Mouse (Mus musculus) heart, adult 2 months (tissue): ENCODE measurements around the gene Papss2. TPM values are rescaled to one million over a fixed set of nuclear protein-coding genes. Genes with fewer than 3 reads are reported as not detected.
A peak's percentile ranks its signal among the peaks of the same experiment; 100 is the strongest.
"Not testable (repeated sequence)": the region's sequence is repeated elsewhere in the genome, so short reads cannot be mapped to it uniquely, and the experiment has no call there.

Experiments used
- DNase-seq, 2 experiments: peaks; one replicate each; pipeline ENCODE4 v3.0.0; 2021
- H3K27ac ChIP-seq: fragments of 200-600 bp; 2 replicates; pipeline ENCODE4 v1.8.1; 2022
- H3K27me3 ChIP-seq: fragments of 200-500 bp; 2 replicates; pipeline ENCODE4 v1.6.1; 2012; ENCODE audit warnings: mild to moderate bottlenecking, low read length, inconsistent platforms, mixed read lengths; ENCODE audit not compliant: control insufficient read depth, insufficient read depth
- H3K36me3 ChIP-seq: fragments of 200-500 bp; 2 replicates; pipeline ENCODE4 v1.6.1; 2012; ENCODE audit warnings: low read length, inconsistent platforms; ENCODE audit not compliant: control insufficient read depth, insufficient read depth
- H3K4me1 ChIP-seq: fragments of 200-500 bp; 2 replicates; pipeline ENCODE4 v1.6.1; 2011; ENCODE audit warnings: low read length; ENCODE audit not compliant: control insufficient read depth, insufficient read depth
- H3K4me3 ChIP-seq: fragments of 200-600 bp; 2 replicates; pipeline ENCODE4 v1.8.1; 2022
- H3K79me2 ChIP-seq: fragments of 200-500 bp; replicated peaks from 2 replicates; pipeline ENCODE4 v1.6.1; 2012; ENCODE audit warnings: mild to moderate bottlenecking, inconsistent platforms, low read length, moderate library complexity, mixed read lengths; ENCODE audit not compliant: control insufficient read depth, insufficient read depth
- H3K9ac ChIP-seq: fragments of 200-500 bp; 2 replicates; pipeline ENCODE4 v1.6.1; 2012; ENCODE audit warnings: low read depth, mild to moderate bottlenecking, control low read depth, inconsistent platforms, low read length, mixed read lengths
- CTCF ChIP-seq: fragments of 200-600 bp; IDR thresholded peaks from 2 replicates; pipeline ENCODE4 v1.8.1; 2022; ENCODE audit warnings: antibody characterized with exemption, mild to moderate bottlenecking, moderate library complexity
- EP300 ChIP-seq: fragments of 200-500 bp; IDR thresholded peaks from 2 replicates; pipeline ENCODE4 v1.6.1; 2011; ENCODE audit warnings: low read depth, low read length, control low read depth; ENCODE audit not compliant: insufficient read depth
- POLR2A ChIP-seq: fragments of 200-500 bp; IDR thresholded peaks from 2 replicates; pipeline ENCODE4 v1.6.1; 2011; ENCODE audit warnings: mild to moderate bottlenecking, low read depth, low read length, control low read depth; ENCODE audit not compliant: insufficient read depth
- WGBS: fragments of 180-500 bp; shearing (Covaris S2); methylation state at CpG from one replicate; pipeline ENCODE4 v1.1.7; 2018; 5-methylcytosine and 5-hydroxymethylcytosine counted together
- intact Hi-C: fragments of 180-260 bp; cut with DNase I; formaldehyde crosslinking; loops from one replicate; pipeline ENCODE4 v1.15.1; 2025
- polyA plus RNA-seq: library from polyadenylated mRNA; depleted of rRNA; stranded (reverse); fragments of >200 nt; gene quantifications from 2 replicates; pipeline ENCODE4 v1.2.3, GENCODE M21; 2012
- total RNA-seq, 2 experiments: library from RNA; stranded (reverse); gene quantifications; 2 replicates each; pipeline ENCODE4 v1.2.3; 2021

The Papss2 gene
- total and polyA plus RNA-seq, 3 experiments = 6.2 to 14.0 (median 12.2) TPM

DNA sequence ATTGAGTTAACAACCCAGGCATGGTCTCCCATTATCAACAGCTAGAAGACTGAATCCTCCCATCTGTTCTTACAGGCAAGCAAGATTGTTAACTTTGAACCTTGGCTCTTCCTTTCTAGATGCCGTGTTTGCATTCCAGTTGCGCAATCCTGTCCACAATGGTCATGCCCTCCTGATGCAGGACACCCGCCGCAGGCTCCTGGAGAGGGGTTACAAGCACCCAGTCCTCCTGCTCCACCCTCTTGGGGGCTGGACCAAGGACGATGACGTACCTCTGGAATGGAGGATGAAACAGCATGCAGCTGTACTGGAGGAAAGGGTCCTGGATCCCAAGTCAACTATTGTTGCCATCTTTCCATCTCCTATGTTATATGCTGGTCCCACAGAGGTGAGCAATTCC is 67.3 kb downstream of the Papss2 start:
- DNase-seq = no peak
- WGBS = 87% methylated on average over 6 of the region's 6 CpGs

GRCm38 (mm10) chr19:32665243-32665642 is 69.7 kb downstream of the Papss2 start:
- Histone ChIP-seq H3K4me3 (no peak overlapping the region), H3K36me3 (no peaks in the 10 kb centered on the region), H3K9ac (no peak overlapping the region), H3K27me3 (no peaks in the 10 kb centered on the region), H3K27ac (no peak overlapping the region), H3K4me1 (no peaks in the 10 kb centered on the region), H3K79me2 (no peaks in the 10 kb centered on the region)
- no peak for TF ChIP-seq EP300
- no peak for TF ChIP-seq CTCF
- TF ChIP-seq POLR2A = no peak
- intact Hi-C loops = no loop called here
- 73% methylated on average over 8 of the region's 8 CpGs for WGBS
- DNase-seq = no peak

More for the DNA sequence above, 67.3 kb downstream of the Papss2 start:
- Histone ChIP-seq H3K9ac (no peak overlapping the region), H3K4me1 (no peaks in the 10 kb centered on the region), H3K36me3 (no peaks in the 10 kb centered on the region), H3K27ac (no peak overlapping the region), H3K4me3 (no peak overlapping the region), H3K79me2 (no peaks in the 10 kb centered on the region), H3K27me3 (no peaks in the 10 kb centered on the region)
- intact Hi-C loops = no loop called here
- no peak for TF ChIP-seq POLR2A
- TF ChIP-seq EP300 = no peak
- no peak for TF ChIP-seq CTCF

DNA sequence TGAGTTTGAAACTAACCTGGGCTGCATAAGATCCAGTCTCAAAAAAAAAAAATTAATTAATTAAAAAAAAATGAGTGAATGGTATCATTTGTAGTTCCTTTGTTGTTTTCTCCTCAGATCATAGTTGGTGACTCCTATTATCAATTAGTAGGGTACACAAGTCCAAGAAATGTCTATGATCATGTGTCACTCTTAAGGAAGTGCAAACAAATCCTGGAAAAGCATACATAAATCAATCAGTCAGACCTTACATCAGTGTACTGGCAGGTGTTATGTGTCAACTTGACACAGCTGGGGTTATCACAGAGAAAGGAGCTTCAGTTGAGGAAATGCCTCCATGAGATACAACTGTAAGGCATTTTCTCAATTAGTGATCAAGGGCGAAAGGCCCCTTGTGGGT is 72.2 kb downstream of the Papss2 start:
- WGBS = 75% methylated on average over 1 of the region's 1 CpGs
- H3K27me3 ChIP-seq, H3K9ac ChIP-seq: not testable (repeated sequence)

DNA sequence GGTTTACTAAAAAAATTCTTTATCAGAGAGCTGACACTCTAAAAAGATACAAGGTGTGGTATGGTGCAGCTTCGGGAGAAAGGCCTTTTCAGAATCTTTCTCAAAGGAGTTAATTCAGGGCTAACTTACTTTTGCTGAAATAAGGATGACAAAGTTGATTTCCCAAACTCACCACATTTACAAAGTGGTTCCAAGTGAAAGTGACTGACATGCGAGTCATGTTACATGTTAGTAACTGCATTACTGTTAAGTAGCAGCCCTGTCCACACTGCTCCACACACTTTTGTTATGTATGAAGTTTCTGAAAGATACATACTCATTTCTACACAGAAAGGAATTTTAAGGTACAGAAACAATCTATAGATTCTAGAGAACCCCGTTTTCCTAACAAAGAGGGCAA is 80.2 kb downstream of the Papss2 start:
- no peak for TF ChIP-seq POLR2A
- Histone ChIP-seq H3K9ac (no peak overlapping the region), H3K27ac (no peak overlapping the region), H3K4me1 (no peaks in the 10 kb centered on the region), H3K4me3 (no peak overlapping the region), H3K79me2 (no peaks in the 10 kb centered on the region), H3K27me3 (no peaks in the 10 kb centered on the region), H3K36me3 (no peaks in the 10 kb centered on the region; the same call in 1 of the 2 replicates)
- DNase-seq = no peak
- intact Hi-C loops = no loop called here
- 92% methylated on average over 3 of the region's 3 CpGs for WGBS

More for the DNA sequence above, 72.2 kb downstream of the Papss2 start:
- H3K4me3 ChIP-seq, H3K79me2 ChIP-seq, H3K27ac ChIP-seq, DNase-seq, H3K36me3 ChIP-seq, intact Hi-C loops, H3K4me1 ChIP-seq: not testable (repeated sequence)

DNA sequence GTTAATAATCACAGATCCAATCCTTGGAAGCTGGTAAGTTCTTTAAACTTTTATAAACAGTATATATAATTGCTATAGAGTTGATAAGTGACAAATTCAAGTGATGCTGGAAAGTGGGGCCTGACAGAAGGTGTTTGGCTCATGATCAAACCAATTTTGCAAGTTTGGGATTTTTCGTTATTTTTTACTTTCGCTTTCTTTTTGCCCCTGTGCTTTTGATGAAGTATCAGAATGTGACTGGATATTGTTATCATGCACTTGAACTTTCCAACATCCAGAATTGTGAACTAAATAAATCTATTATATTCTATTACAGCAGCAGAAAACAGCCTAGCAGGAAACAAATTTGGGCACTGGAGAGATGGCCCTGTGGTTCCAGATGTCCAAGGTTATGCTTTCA is 85.3 kb downstream of the Papss2 start:
- H3K27me3 ChIP-seq = no peaks in the 10 kb centered on the region
- H3K4me3 ChIP-seq = peak overlapping the region; percentile 18; the same call in 1 of the 2 replicates
- H3K36me3 ChIP-seq = no peaks in the 10 kb centered on the region; the same call in 1 of the 2 replicates
- no peak overlapping the region for H3K9ac ChIP-seq
- DNase-seq = no peak
- no peak overlapping the region for H3K27ac ChIP-seq
- intact Hi-C loops = no loop called here
- no peaks in the 10 kb centered on the region for H3K79me2 ChIP-seq
- 69% methylated on average over 2 of the region's 2 CpGs for WGBS
- TF ChIP-seq EP300 = no peak
- TF ChIP-seq CTCF = no peak
- no peak for TF ChIP-seq POLR2A
- H3K4me1 ChIP-seq = no peaks in the 10 kb centered on the region

- WGBS = 94% methylated on average over 5 of the region's 5 CpGs
- Histone ChIP-seq H3K36me3 (no peaks in the 10 kb centered on the region; the same call in 1 of the 2 replicates), H3K79me2 (no peaks in the 10 kb centered on the region), H3K9ac (no peak overlapping the region), H3K27ac (no peak overlapping the region), H3K4me3 (no peak overlapping the region), H3K4me1 (no peaks in the 10 kb centered on the region), H3K27me3 (no peaks in the 10 kb centered on the region)
- no peak for TF ChIP-seq EP300
- TF ChIP-seq CTCF = no peak
- no peak for TF ChIP-seq POLR2A
- DNase-seq = no peak
- intact Hi-C loops = no loop called here
These were observed 87.5 kb downstream of the Papss2 start for GRCm38 (mm10) chr19:32683081-32683480.

- Histone ChIP-seq H3K36me3 (no peaks in the 10 kb centered on the region; the same call in 1 of the 2 replicates), H3K27me3 (no peaks in the 10 kb centered on the region), H3K79me2 (no peaks in the 10 kb centered on the region), H3K4me3 (no peak overlapping the region), H3K9ac (no peak overlapping the region), H3K4me1 (no peaks in the 10 kb centered on the region; the same call in 1 of the 2 replicates), H3K27ac (no peak overlapping the region)
- WGBS = 87% methylated on average over 5 of the region's 5 CpGs
- DNase-seq = no peak
- no peak for TF ChIP-seq POLR2A
- no peak for TF ChIP-seq EP300
- TF ChIP-seq CTCF = no peak
- intact Hi-C loops = loop anchor here (5.0 kb wide), 1 partner anchor 715 kb away; no protein-coding TSS in a partner anchor
These were observed 92.1 kb downstream of the Papss2 start for GRCm38 (mm10) chr19:32687721-32688120.

DNA sequence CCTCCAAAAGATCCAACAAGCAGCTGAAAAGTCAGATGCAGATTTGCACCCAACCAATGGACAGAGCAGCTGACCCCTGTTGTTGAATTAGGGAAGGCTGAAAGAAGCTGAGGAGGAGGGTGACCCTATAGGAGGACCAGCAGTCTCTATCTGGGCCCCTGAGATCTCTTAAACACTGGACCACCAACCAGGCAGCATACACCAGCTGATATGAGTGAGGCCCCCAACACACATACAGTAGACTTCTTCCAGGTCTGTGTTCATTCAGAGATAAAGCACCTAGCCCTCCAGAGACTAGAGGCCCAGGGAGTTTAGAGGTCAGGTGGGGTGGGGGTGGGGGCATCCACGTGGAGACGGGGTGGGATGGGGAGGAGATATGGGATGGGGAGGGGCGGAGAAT is 92.6 kb downstream of the Papss2 start:
- H3K79me2 ChIP-seq, H3K27me3 ChIP-seq, DNase-seq, H3K4me1 ChIP-seq, H3K4me3 ChIP-seq, H3K27ac ChIP-seq, H3K9ac ChIP-seq, H3K36me3 ChIP-seq: not testable (repeated sequence)
- 70% methylated on average over 3 of the region's 3 CpGs for WGBS
- intact Hi-C loops = loop anchor here (5.0 kb wide), 1 partner anchor 716 kb away; no protein-coding TSS in a partner anchor
